Mouse (Mus musculus): Measurements from ENCODE around the gene Acss1. TPM values are rescaled to one million over a fixed set of nuclear protein-coding genes. Genes with fewer than 3 reads are reported as not detected.

The Acss1 gene
- polyA plus RNA-seq, 1 experiment = 0.47 TPM

GRCm38 (mm10) chr2:150684451-150684850 lies 16.2 kb upstream of the Acss1 start:
- Histone ChIP-seq H3K4me3 (ENCODE audit: insufficient read depth, low read length) (no peak overlapping the region), H3K4me1 (ENCODE audit: control insufficient read depth, insufficient read depth, low read length) (no peaks in the 10 kb centered on the region; the same call in 1 of the 2 replicates), H3K27ac (ENCODE audit: insufficient read depth, low read length) (no peak overlapping the region)
- TF ChIP-seq POLR2A (IDR thresholded peaks at IDR 0.05; ENCODE audit: low read depth, low read length) (no peak), CTCF (IDR thresholded peaks at IDR 0.05; ENCODE audit: borderline replicate concordance, insufficient read depth, low read length) (no peak)

- Histone ChIP-seq H3K27ac (ENCODE audit: insufficient read depth, low read length) (no peak overlapping the region), H3K4me3 (ENCODE audit: insufficient read depth, low read length) (no peak overlapping the region), H3K4me1 (ENCODE audit: control insufficient read depth, insufficient read depth, low read length) (no peaks in the 10 kb centered on the region)
- TF ChIP-seq POLR2A (IDR thresholded peaks at IDR 0.05; ENCODE audit: low read depth, low read length) (no peak), CTCF (IDR thresholded peaks at IDR 0.05; ENCODE audit: borderline replicate concordance, insufficient read depth, low read length) (no peak)
These were observed 13.3 kb upstream of the Acss1 start for GRCm38 (mm10) chr2:150681581-150681980.

- H3K4me3 ChIP-seq (ENCODE audit: insufficient read depth, low read length) = no peak overlapping the region
- H3K4me1 ChIP-seq (ENCODE audit: control insufficient read depth, insufficient read depth, low read length) = no peaks in the 10 kb centered on the region
- no peak overlapping the region for H3K27ac ChIP-seq (ENCODE audit: insufficient read depth, low read length)
- TF ChIP-seq POLR2A (IDR thresholded peaks at IDR 0.05; ENCODE audit: low read depth, low read length) (no peak), CTCF (IDR thresholded peaks at IDR 0.05; ENCODE audit: borderline replicate concordance, insufficient read depth, low read length) (peak; percentile 71; the same call in 1 of the 2 replicates)
These were observed 10.1 kb upstream of the Acss1 start for GRCm38 (mm10) chr2:150678392-150678791.

GRCm38 (mm10) chr2:150675525-150675924 lies 7.2 kb upstream of the Acss1 start:
- no peak overlapping the region for H3K27ac ChIP-seq (ENCODE audit: insufficient read depth, low read length)
- H3K4me3 ChIP-seq (ENCODE audit: insufficient read depth, low read length) = no peak overlapping the region
- no peaks in the 10 kb centered on the region for H3K4me1 ChIP-seq (ENCODE audit: control insufficient read depth, insufficient read depth, low read length)
- no peak for TF ChIP-seq CTCF (IDR thresholded peaks at IDR 0.05; ENCODE audit: borderline replicate concordance, insufficient read depth, low read length)
- no peak for TF ChIP-seq POLR2A (IDR thresholded peaks at IDR 0.05; ENCODE audit: low read depth, low read length)

- Histone ChIP-seq H3K4me3 (ENCODE audit: insufficient read depth, low read length) (no peak overlapping the region), H3K4me1 (ENCODE audit: control insufficient read depth, insufficient read depth, low read length) (no peaks in the 10 kb centered on the region), H3K27ac (ENCODE audit: insufficient read depth, low read length) (no peak overlapping the region)
- TF ChIP-seq POLR2A (IDR thresholded peaks at IDR 0.05; ENCODE audit: low read depth, low read length) (no peak), CTCF (IDR thresholded peaks at IDR 0.05; ENCODE audit: borderline replicate concordance, insufficient read depth, low read length) (0 out of 2 replicates have a peak, but pooled peaks have one; percentile 15)
These were observed 6.6 kb upstream of the Acss1 start for GRCm38 (mm10) chr2:150674900-150675299.

- Histone ChIP-seq H3K27ac (ENCODE audit: insufficient read depth, low read length) (no peak overlapping the region), H3K4me3 (ENCODE audit: insufficient read depth, low read length) (no peak overlapping the region), H3K4me1 (ENCODE audit: control insufficient read depth, insufficient read depth, low read length) (no peaks in the 10 kb centered on the region)
- TF ChIP-seq CTCF (IDR thresholded peaks at IDR 0.05; ENCODE audit: borderline replicate concordance, insufficient read depth, low read length) = no peak
These were observed 5.6 kb upstream of the Acss1 start for GRCm38 (mm10) chr2:150673929-150674328.

- no peak overlapping the region for H3K27ac ChIP-seq (ENCODE audit: insufficient read depth, low read length)
- H3K4me3 ChIP-seq (ENCODE audit: insufficient read depth, low read length) = no peak overlapping the region
- 0 out of 2 replicates have a peak, but pooled peaks cover 2% of the 10 kb centered on the region for H3K4me1 ChIP-seq (ENCODE audit: control insufficient read depth, insufficient read depth, low read length)
- TF ChIP-seq CTCF (IDR thresholded peaks at IDR 0.05; ENCODE audit: borderline replicate concordance, insufficient read depth, low read length) (no peak), POLR2A (IDR thresholded peaks at IDR 0.05; ENCODE audit: low read depth, low read length) (no peak)
These were observed 3.5 kb upstream of the Acss1 start for GRCm38 (mm10) chr2:150671609-150672290.

GRCm38 (mm10) chr2:150670926-150671325 lies 2.6 kb upstream of the Acss1 start:
- no peak overlapping the region for H3K27ac ChIP-seq (ENCODE audit: insufficient read depth, low read length)
- no peak for TF ChIP-seq CTCF (IDR thresholded peaks at IDR 0.05; ENCODE audit: borderline replicate concordance, insufficient read depth, low read length)
- TF ChIP-seq POLR2A (IDR thresholded peaks at IDR 0.05; ENCODE audit: low read depth, low read length) = no peak
- 0 out of 2 replicates have a peak, but pooled peaks cover 2% of the 10 kb centered on the region for H3K4me1 ChIP-seq (ENCODE audit: control insufficient read depth, insufficient read depth, low read length)
- no peak overlapping the region for H3K4me3 ChIP-seq (ENCODE audit: insufficient read depth, low read length)

GRCm38 (mm10) chr2:150669454-150670045 lies 1.2 kb upstream of the Acss1 start:
- H3K27ac ChIP-seq (ENCODE audit: insufficient read depth, low read length) = no peak overlapping the region
- H3K4me1 ChIP-seq (ENCODE audit: control insufficient read depth, insufficient read depth, low read length) = 0 out of 2 replicates have a peak, but pooled peaks cover 2% of the 10 kb centered on the region
- no peak overlapping the region for H3K4me3 ChIP-seq (ENCODE audit: insufficient read depth, low read length)
- no peak for TF ChIP-seq CTCF (IDR thresholded peaks at IDR 0.05; ENCODE audit: borderline replicate concordance, insufficient read depth, low read length)
- TF ChIP-seq POLR2A (IDR thresholded peaks at IDR 0.05; ENCODE audit: low read depth, low read length) = no peak

- no peak for TF ChIP-seq POLR2A (IDR thresholded peaks at IDR 0.05; ENCODE audit: low read depth, low read length)
- no peak for TF ChIP-seq CTCF (IDR thresholded peaks at IDR 0.05; ENCODE audit: borderline replicate concordance, insufficient read depth, low read length)
- Histone ChIP-seq H3K4me3 (ENCODE audit: insufficient read depth, low read length) (no peak overlapping the region), H3K27ac (ENCODE audit: insufficient read depth, low read length) (no peak overlapping the region), H3K4me1 (ENCODE audit: control insufficient read depth, insufficient read depth, low read length) (0 out of 2 replicates have a peak, but pooled peaks cover 2% of the 10 kb centered on the region)
These were observed 656 bp upstream of the Acss1 start for GRCm38 (mm10) chr2:150668956-150669355.

All from embryonic fibroblast, embryonic 13.5 days (primary cell).